Mouse (Mus musculus): ENCODE measurements around the gene Cd19. TPM values are rescaled to one million over a fixed set of nuclear protein-coding genes. Genes with fewer than 3 reads are reported as not detected.

Gene Cd19
- polyA plus RNA-seq, 1 experiment from 2014 or later, result not detected

DNA sequence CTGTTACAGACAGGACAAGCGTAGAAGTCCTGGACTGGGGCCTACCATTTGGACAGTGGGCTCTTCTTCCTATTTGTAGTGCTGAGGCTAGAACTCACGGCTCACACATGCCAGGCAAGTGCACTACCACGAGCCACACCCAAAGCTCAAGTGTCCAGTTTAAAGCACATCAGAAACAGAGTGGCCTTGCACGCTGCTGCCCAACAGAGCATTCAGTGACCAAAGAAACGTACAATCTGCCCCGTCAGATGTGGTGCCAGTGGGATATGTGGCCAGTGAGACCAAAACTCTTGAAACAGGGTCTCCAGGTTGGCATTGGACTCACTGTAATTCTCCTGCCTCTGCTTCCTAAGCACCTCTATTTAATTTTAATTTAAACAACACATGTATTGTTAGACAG, 36.0 kb upstream of the Cd19 start:
- 90% methylated on average over 6 of the region's 6 CpGs for WGBS
- Histone ChIP-seq H3K36me3 (replicated peaks) (peaks cover 6% of the 10 kb centered on the region), H3K9ac (no peak overlapping the region), H3K9me3 (no peaks in the 10 kb centered on the region), H3K27ac (no peak overlapping the region), H3K27me3 (no peaks in the 10 kb centered on the region), H3K4me2 (no peak overlapping the region), H3K4me1 (no peaks in the 10 kb centered on the region), H3K4me3 (replicated peaks) (no peak overlapping the region)
- ATAC-seq (ENCODE audit: low FRiP score), result no peak

DNA sequence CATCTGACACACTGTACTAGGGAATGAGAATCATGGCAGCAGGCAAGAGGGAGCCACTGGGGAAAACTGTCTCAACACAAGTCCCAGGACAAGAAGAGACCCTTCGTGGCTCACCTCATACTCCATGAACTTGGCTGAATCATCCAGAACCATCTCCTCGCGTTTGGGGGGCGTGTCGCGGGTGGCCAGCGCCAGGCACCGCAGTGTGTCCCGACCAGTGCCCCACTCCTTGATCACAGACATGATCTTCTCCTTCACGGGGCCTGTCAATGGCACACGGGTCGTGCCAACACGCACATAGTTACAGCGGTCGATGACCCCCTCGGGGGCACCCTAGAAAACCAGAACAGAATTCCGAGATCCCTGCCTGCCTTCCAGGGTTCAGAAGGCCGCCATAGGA, 35.3 kb upstream of the Cd19 start:
- Histone ChIP-seq H3K36me3 (replicated peaks) (peaks cover 12% of the 10 kb centered on the region), H3K27me3 (no peaks in the 10 kb centered on the region), H3K4me2 (no peak overlapping the region), H3K9me3 (no peaks in the 10 kb centered on the region), H3K9ac (no peak overlapping the region), H3K4me1 (no peaks in the 10 kb centered on the region), H3K4me3 (replicated peaks) (no peak overlapping the region), H3K27ac (no peak overlapping the region)
- no peak for ATAC-seq (ENCODE audit: low FRiP score)
- 93% methylated on average over 18 of the region's 18 CpGs for WGBS

DNA sequence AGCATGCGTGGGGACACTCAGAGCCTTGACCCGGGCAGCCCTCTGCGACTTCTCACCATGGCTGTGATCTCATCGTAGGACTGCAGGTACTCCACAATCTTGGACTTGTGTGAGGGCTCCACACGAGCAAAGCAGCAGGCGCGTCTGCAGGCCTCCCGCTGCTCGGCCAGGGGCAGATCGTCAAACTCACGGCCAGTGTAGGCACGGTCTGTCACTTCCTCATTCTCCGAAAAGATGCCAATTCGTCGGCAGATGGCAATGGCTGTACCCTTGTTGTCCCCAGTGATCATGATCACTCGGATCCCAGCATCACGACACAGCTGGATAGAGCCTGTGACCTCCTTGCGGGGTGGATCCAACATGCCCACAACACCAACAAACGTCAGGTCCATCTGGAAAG, 33.8 kb upstream of the Cd19 start:
- no peak overlapping the region for H3K4me3 ChIP-seq (replicated peaks)
- H3K27me3 ChIP-seq, result no peaks in the 10 kb centered on the region
- no peak overlapping the region for H3K27ac ChIP-seq
- H3K4me2 ChIP-seq, result no peak overlapping the region
- no peaks in the 10 kb centered on the region for H3K4me1 ChIP-seq
- no peak overlapping the region for H3K9ac ChIP-seq
- 92% methylated on average over 19 of the region's 19 CpGs for WGBS
- no peak for ATAC-seq (ENCODE audit: low FRiP score)
- peaks cover 23% of the 10 kb centered on the region for H3K36me3 ChIP-seq (replicated peaks)
- H3K9me3 ChIP-seq, result no peaks in the 10 kb centered on the region

DNA sequence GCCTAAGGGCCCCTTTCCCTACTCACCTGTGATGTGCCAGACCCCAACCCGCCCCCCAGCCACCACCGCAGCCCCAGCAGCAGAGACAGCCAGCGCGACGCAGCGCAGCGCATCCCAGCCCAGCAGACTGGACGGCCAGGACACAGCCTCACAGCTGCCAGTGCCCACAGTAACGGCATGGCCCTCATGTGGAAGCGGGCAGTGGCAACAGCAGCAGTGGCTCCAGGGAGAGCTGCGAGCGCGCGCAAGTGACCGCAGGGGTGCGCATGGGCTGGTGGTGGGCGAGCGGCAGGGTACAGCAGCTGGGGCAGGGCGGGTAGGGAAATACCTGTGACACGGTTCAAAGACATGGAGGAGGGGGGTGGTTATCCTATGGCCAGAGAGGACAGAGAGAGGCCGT, 31.5 kb upstream of the Cd19 start:
- 89% methylated on average over 21 of the region's 21 CpGs for WGBS
- Histone ChIP-seq H3K27ac (no peak overlapping the region), H3K36me3 (replicated peaks) (peaks cover 23% of the 10 kb centered on the region)

DNA sequence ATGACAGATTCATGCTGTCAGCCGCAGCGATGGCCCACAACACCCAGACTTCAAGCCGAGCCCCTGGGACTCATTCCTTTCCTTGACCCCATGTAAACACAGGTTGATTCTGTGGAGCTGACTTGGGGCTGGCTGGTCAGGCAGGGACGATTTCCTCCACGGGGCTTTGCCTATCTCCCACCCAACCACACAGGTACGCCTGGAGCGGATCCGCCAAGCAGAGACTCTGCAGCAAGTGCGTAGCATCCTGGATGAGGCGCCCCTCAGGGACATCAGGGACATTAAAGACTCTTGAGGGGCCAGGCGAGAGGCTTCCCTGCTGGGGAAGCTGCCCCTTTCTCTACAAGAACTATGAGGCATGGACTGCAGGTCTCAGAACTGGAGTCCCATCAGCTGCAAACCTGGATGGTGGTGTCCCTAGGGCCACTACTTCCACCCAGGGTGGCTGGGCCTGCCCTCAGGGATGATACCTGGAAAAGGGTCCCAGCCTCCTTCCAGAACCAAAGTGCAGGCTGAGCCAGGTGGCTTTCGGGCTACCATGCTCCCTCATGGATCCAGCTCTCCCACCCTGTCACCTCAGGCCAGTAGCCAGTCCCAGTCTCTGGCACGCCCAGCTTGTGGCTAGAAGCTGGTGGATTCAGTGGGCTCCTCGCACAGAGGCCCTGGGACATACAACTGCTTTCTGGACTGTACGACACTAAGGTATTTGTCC, 30.6 kb upstream of the Cd19 start:
- Histone ChIP-seq H3K36me3 (replicated peaks) (peaks cover 23% of the 10 kb centered on the region), H3K4me1 (no peaks in the 10 kb centered on the region), H3K27me3 (no peaks in the 10 kb centered on the region), H3K27ac (no peak overlapping the region), H3K9ac (no peak overlapping the region), H3K9me3 (no peaks in the 10 kb centered on the region), H3K4me2 (no peak overlapping the region), H3K4me3 (replicated peaks) (no peak overlapping the region)
- ATAC-seq (ENCODE audit: low FRiP score), result no peak
- 92% methylated on average over 15 of the region's 15 CpGs for whole genome bisulfite sequencing

More for the DNA sequence above, 31.5 kb upstream of the Cd19 start:
- H3K4me2 ChIP-seq, result no peak overlapping the region
- no peak for ATAC-seq (ENCODE audit: low FRiP score)
- no peaks in the 10 kb centered on the region for H3K9me3 ChIP-seq
- no peaks in the 10 kb centered on the region for H3K4me1 ChIP-seq
- no peak overlapping the region for H3K4me3 ChIP-seq (replicated peaks)
- no peaks in the 10 kb centered on the region for H3K27me3 ChIP-seq
- H3K9ac ChIP-seq, result peak overlapping the region; percentile 21; the same call in 1 of the 2 replicates

DNA sequence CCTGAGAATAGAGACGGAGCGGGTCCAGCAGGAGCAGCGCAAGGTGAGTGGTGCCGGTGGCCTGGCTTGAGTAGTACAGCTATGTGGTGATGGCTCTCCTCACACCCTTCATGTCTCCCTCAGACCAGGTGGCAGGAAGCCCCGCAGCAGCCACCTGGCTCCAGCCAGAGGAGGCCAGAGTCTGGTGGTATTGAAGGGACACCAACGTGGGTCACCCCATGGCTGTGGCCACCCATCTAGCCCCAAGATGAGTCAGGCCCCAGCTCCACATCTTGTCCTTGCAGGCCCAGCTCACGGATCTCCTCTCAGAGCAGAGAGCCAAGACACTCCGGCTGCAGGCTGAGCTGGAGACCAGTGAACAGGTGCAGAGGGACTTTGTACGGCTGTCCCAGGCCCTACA, 29.8 kb upstream of the Cd19 start:
- no peak for ATAC-seq (ENCODE audit: low FRiP score)
- H3K36me3 ChIP-seq (replicated peaks), result peaks cover 23% of the 10 kb centered on the region
- H3K27ac ChIP-seq, result no peak overlapping the region
- no peaks in the 10 kb centered on the region for H3K27me3 ChIP-seq
- no peaks in the 10 kb centered on the region for H3K9me3 ChIP-seq
- no peak overlapping the region for H3K4me2 ChIP-seq
- no peak overlapping the region for H3K4me3 ChIP-seq (replicated peaks)
- 92% methylated on average over 9 of the region's 9 CpGs for WGBS
- H3K4me1 ChIP-seq, result no peaks in the 10 kb centered on the region
- no peak overlapping the region for H3K9ac ChIP-seq

DNA sequence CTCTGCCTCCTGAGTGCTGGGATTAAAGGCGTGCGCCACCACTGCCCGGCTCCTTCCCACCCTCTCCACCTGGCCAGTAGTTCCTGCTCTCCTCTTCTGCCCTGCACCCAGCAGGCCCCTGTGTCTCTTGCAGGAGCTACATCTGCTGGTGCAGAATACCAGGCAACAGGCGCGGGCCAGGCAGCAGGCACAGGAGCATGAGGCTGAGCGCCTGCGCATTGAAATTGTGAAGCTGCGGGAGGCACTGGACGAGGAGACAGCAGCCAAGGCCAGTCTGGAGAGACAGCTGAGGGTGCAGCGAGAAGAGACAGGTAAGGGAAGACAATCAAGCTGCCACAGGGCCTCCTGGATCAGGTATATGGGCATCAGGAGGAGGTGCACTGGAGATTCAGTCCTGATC, 29.3 kb upstream of the Cd19 start:
- ATAC-seq (ENCODE audit: low FRiP score), result no peak
- no peaks in the 10 kb centered on the region for H3K4me1 ChIP-seq
- H3K27me3 ChIP-seq, result no peaks in the 10 kb centered on the region
- H3K4me3 ChIP-seq (replicated peaks), result no peak overlapping the region
- no peak overlapping the region for H3K27ac ChIP-seq
- no peak overlapping the region for H3K9ac ChIP-seq
- H3K4me2 ChIP-seq, result no peak overlapping the region
- 96% methylated on average over 10 of the region's 10 CpGs for WGBS
- peaks cover 23% of the 10 kb centered on the region for H3K36me3 ChIP-seq (replicated peaks)
- no peaks in the 10 kb centered on the region for H3K9me3 ChIP-seq

DNA sequence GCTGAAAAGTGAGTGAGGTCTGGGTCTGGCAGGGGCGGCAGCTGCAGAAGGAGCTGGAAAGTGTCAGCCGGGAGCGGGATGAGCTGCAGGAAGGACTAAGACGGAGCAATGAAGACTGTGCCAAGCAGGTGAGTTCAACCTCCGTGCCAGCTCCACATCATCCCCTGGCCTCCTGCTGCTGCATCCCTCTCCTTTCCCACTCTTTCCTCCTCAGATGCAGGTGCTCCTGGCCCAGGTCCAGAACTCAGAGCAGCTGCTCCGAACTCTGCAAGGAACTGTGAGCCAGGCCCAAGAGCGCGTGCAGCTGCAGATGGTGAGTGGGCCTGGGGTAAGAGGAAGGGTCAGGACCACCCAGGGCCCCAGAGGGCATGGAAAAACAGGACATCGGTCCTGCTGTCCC, 25.4 kb upstream of the Cd19 start:
- Histone ChIP-seq H3K27me3 (no peaks in the 10 kb centered on the region), H3K4me2 (no peak overlapping the region), H3K27ac (no peak overlapping the region), H3K36me3 (replicated peaks) (peaks cover 18% of the 10 kb centered on the region), H3K4me1 (no peaks in the 10 kb centered on the region), H3K4me3 (replicated peaks) (no peak overlapping the region), H3K9ac (no peak overlapping the region), H3K9me3 (no peaks in the 10 kb centered on the region)
- WGBS, result 80% methylated on average over 9 of the region's 9 CpGs
- no peak for ATAC-seq (ENCODE audit: low FRiP score)

DNA sequence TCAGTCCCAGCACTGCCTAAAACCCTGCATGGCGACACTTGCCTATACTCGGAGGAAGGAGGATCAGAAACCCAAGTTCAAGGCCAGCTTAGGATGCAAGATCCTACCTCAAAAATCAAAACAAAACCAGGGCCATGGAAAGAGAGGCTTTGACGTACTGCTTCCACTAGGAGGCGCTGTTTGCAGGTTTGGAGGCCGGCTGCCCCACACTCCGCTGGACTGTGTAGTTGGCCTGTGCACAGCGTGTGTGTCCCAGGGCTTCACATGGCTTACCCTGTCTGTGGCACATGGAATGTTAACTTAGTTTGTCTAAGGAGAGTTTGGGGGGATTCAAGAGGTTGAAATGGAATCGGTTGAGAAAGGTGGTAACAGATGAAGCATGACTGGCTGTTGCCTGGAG, 22.2 kb upstream of the Cd19 start:
- H3K4me3 ChIP-seq (replicated peaks), result no peak overlapping the region
- no peaks in the 10 kb centered on the region for H3K4me1 ChIP-seq
- no peak for ATAC-seq (ENCODE audit: low FRiP score)
- no peak overlapping the region for H3K27ac ChIP-seq
- H3K4me2 ChIP-seq, result no peak overlapping the region
- 21% methylated on average over 8 of the region's 8 CpGs for WGBS
- H3K9me3 ChIP-seq, result no peaks in the 10 kb centered on the region
- H3K36me3 ChIP-seq (replicated peaks), result peaks cover 8% of the 10 kb centered on the region; the same call in 1 of the 2 replicates
- no peaks in the 10 kb centered on the region for H3K27me3 ChIP-seq
- H3K9ac ChIP-seq, result no peak overlapping the region

DNA sequence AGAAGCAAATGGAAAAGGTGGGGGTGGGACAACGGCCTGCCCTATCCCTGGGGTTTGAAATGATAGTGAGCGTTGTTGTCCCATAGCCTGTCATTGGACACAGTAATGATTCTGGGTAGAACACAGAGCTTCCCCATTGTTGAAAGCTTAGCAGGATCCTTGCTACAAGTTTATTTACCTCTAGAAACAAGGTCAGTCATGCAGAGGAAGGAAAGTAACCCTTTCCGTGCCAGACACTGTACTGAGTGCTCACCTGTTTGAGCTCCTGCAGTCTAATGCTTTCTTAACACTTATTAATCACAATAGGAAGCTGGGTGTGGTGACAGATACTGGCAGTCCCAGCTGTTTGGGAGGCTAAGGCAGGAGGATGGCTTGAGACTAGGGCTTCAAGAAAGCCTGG, 21.1 kb upstream of the Cd19 start:
- Histone ChIP-seq H3K4me1 (no peaks in the 10 kb centered on the region), H3K4me3 (replicated peaks) (no peak overlapping the region), H3K36me3 (replicated peaks) (peaks cover 8% of the 10 kb centered on the region; the same call in 1 of the 2 replicates), H3K9ac (no peak overlapping the region), H3K9me3 (no peaks in the 10 kb centered on the region), H3K27me3 (no peaks in the 10 kb centered on the region), H3K4me2 (no peak overlapping the region), H3K27ac (no peak overlapping the region)
- WGBS, result 82% methylated on average over 3 of the region's 3 CpGs
- no peak for ATAC-seq (ENCODE audit: low FRiP score)

DNA sequence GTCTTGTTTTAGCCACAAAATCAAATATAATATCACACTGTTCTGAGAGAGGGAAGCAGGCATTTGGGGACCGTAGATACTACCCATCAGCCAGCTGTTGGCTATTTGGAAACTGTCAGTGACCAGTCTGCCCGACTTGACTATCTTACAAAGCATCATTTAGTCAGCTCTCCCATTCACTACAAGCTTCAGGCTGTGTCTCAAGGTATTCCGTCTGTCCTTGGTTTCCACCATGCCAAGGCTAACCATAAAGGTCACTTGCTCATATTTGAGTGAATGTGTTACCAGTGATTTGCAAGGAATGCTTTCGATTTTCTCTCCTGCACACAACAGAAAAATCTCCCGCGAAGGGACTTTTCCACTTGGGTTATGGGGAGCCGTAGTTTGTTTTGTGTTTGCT, 20.0 kb upstream of the Cd19 start:
- Histone ChIP-seq H3K9me3 (no peaks in the 10 kb centered on the region), H3K36me3 (replicated peaks) (peaks cover 8% of the 10 kb centered on the region; the same call in 1 of the 2 replicates), H3K27me3 (no peaks in the 10 kb centered on the region), H3K9ac (no peak overlapping the region), H3K4me2 (no peak overlapping the region), H3K4me1 (peaks cover 2% of the 10 kb centered on the region), H3K27ac (no peak overlapping the region), H3K4me3 (replicated peaks) (no peak overlapping the region)
- no peak for ATAC-seq (ENCODE audit: low FRiP score)
- WGBS, result 91% methylated on average over 7 of the region's 7 CpGs

DNA sequence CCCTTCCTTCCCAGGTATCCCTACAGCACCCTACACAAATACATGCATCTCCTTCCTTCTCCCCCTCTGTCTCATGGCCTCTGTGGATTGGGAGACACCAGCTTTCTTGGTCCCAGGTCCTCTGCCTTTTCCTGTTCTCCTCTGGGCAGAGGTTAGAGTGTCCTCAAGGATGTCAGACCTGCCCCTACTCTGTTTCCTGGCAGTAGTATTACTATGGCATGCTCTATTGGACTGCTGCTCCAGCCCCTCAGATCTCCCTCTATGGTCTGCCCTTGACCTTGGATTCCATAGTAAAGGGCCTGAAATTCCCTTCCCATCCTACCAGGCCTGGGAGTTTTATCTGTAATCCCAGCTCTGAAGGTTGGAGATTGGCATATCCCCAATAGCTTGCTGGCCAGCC, 15.5 kb upstream of the Cd19 start:
- no peak overlapping the region for H3K9ac ChIP-seq
- no peak overlapping the region for H3K4me2 ChIP-seq
- no peak overlapping the region for H3K27ac ChIP-seq
- no peaks in the 10 kb centered on the region for H3K27me3 ChIP-seq
- H3K36me3 ChIP-seq (replicated peaks), result 0 out of 2 replicates have a peak, but pooled peaks cover 3% of the 10 kb centered on the region
- peaks cover 13% of the 10 kb centered on the region for H3K4me1 ChIP-seq
- no peak overlapping the region for H3K4me3 ChIP-seq (replicated peaks)
- H3K9me3 ChIP-seq, result no peaks in the 10 kb centered on the region
- ATAC-seq (ENCODE audit: low FRiP score), result no peak

DNA sequence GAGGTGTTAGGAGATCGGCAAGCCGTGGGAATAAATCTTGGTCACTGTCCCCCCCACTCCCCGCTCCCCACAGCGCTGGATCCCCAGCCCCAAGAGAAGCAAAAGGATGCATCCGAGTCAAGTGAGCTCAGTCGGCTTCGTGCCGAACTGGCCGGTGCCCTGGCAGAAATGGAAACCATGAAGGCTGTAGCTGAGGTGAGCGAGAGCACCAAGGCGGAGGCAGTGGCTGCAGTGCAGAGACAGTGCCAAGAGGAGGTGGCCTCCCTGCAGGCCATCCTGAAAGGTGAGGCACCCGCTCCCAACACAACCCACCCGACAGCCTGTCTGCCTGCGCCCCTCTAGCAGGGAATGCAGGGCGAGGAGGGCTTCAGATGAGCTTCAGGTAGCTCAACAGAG, 14.8 kb upstream of the Cd19 start:
- Histone ChIP-seq H3K27me3 (no peaks in the 10 kb centered on the region), H3K4me1 (peaks cover 13% of the 10 kb centered on the region), H3K4me2 (peak overlapping the region; percentile 81), H3K9me3 (no peaks in the 10 kb centered on the region), H3K27ac (no peak overlapping the region), H3K9ac (peak overlapping the region; percentile 77), H3K36me3 (replicated peaks) (0 out of 2 replicates have a peak, but pooled peaks cover 3% of the 10 kb centered on the region), H3K4me3 (replicated peaks) (peak overlapping the region; percentile 71)
- ATAC-seq (ENCODE audit: low FRiP score), result no peak
- 30% methylated on average over 15 of the region's 15 CpGs for WGBS
